Mouse (Mus musculus) megakaryocyte, adult 5-6 weeks (primary cell): ENCODE measurements around the gene Serf1. TPM values are rescaled to one million over a fixed set of nuclear protein-coding genes. Genes with fewer than 3 reads are reported as not detected.

Source experiments
- total RNA-seq, 2 experiments: library from RNA; stranded (forward) in 1 of 2; stranded (reverse) in 1 of 2; fragments of 153-499, 151-499 nt in 1 of 2; fragments of 221-1000, 200-1000 nt in 1 of 2; gene quantifications; 2 replicates each; pipeline versions ENCODE4 v1.2.3 to v1.2.4; 2015 to 2017

Serf1 gene
- total RNA-seq, 2 experiments from 2014 or later = 4.9 to 7.5 TPM

Other genes with a start within 250 kb of the Serf1 start
- not detected in 2 replicates for gene Cartpt, start 206.9 kb upstream of the Serf1 start, total RNA-seq (2015)
- not detected in 2 replicates for gene Cartpt, start 206.9 kb upstream of the Serf1 start, total RNA-seq (2017)
- gene Mccc2, start 92.4 kb upstream of the Serf1 start, total RNA-seq (2015) = 4.3 TPM in 2 replicates
- 6.0 and 9.6 TPM in 2 replicates for gene Mccc2, start 92.4 kb upstream of the Serf1 start, total RNA-seq (2017)
- 30.6 and 34.8 TPM in 2 replicates for gene Bdp1, start 3.9 kb upstream of the Serf1 start, total RNA-seq (2015)
- gene Bdp1, start 3.9 kb upstream of the Serf1 start, total RNA-seq (2017) = 46.1 and 51.8 TPM in 2 replicates
- 54.1 and 59.9 TPM in 2 replicates for gene Smn1, start 16.8 kb downstream of the Serf1 start, total RNA-seq (2015)
- 31.2 and 44.4 TPM in 2 replicates for gene Smn1, start 16.8 kb downstream of the Serf1 start, total RNA-seq (2017)
- gene Naip2, start 94.1 kb downstream of the Serf1 start, total RNA-seq (2015) = 65.0 and 67.0 TPM in 2 replicates
- 88.7 and 94.5 TPM in 2 replicates for gene Naip2, start 94.1 kb downstream of the Serf1 start, total RNA-seq (2017)
- 37.1 and 37.2 TPM in 2 replicates for gene Naip5, start 138.3 kb downstream of the Serf1 start, total RNA-seq (2015)
- gene Naip5, start 138.3 kb downstream of the Serf1 start, total RNA-seq (2017) = 42.8 and 45.3 TPM in 2 replicates
- 48.3 and 51.1 TPM in 2 replicates for gene Naip6, start 209.7 kb downstream of the Serf1 start, total RNA-seq (2015)
- 31.5 and 34.7 TPM in 2 replicates for gene Naip6, start 209.7 kb downstream of the Serf1 start, total RNA-seq (2017)